Mouse (Mus musculus) midbrain, postnatal 0 days (tissue): Measurements from ENCODE around the gene Calcrl. TPM values are rescaled to one million over a fixed set of nuclear protein-coding genes. Genes with fewer than 3 reads are reported as not detected.
A peak's percentile ranks its signal among the peaks of the same experiment; 100 is the strongest.

Experiments
- ATAC-seq: fragments of 200-750 bp; cut with Nextera tagmentation; 2 replicates; pipeline ENCODE4 v1.8.0; 2017; ENCODE audit warnings: moderate number of reproducible peaks, mild to moderate bottlenecking, moderate TSS enrichment, moderate library complexity; ENCODE audit not compliant: low FRiP score
- DNase-seq: peaks from one replicate; pipeline ENCODE4 v3.0.0-alpha.2; 2015; ENCODE audit warnings: low spot score
- H3K27ac ChIP-seq: fragments of 300-500 bp; sonication (generic); 2 replicates; pipeline ENCODE4 v1.5.1; 2014; ENCODE audit warnings: low read depth, mild to moderate bottlenecking, low read length, mixed read lengths
- H3K27me3 ChIP-seq: fragments of 300-500 bp; sonication (generic); 2 replicates; pipeline ENCODE4 v1.6.1; 2014; ENCODE audit warnings: low read length, control low read depth, mixed read lengths; ENCODE audit not compliant: insufficient read depth
- H3K36me3 ChIP-seq: fragments of 300-500 bp; sonication (generic); 2 replicates; pipeline ENCODE4 v1.6.1; 2014; ENCODE audit warnings: low read length, control low read depth, mixed read lengths; ENCODE audit not compliant: insufficient read depth
- H3K4me1 ChIP-seq: fragments of 300-500 bp; sonication (generic); 2 replicates; pipeline ENCODE4 v1.6.1; 2014; ENCODE audit warnings: mild to moderate bottlenecking, control low read depth, antibody characterized with exemption, low read length, mixed read lengths; ENCODE audit not compliant: insufficient read depth
- H3K4me2 ChIP-seq: fragments of 300-500 bp; sonication (generic); 2 replicates; pipeline ENCODE4 v1.6.1; 2014; ENCODE audit warnings: low read depth, mild to moderate bottlenecking, low read length, mixed read lengths; ENCODE audit not compliant: poor library complexity, severe bottlenecking
- H3K4me3 ChIP-seq: fragments of 300-500 bp; sonication (generic); 2 replicates; pipeline ENCODE4 v1.5.1; 2014; ENCODE audit warnings: low read depth, mild to moderate bottlenecking, low read length, moderate library complexity
- H3K9ac ChIP-seq: fragments of 300-500 bp; sonication (generic); replicated peaks from 2 replicates; pipeline ENCODE4 v1.6.1; 2014; ENCODE audit warnings: mild to moderate bottlenecking, low read length, moderate library complexity, mixed read lengths; ENCODE audit not compliant: poor library complexity, severe bottlenecking
- H3K9me3 ChIP-seq: fragments of 300-500 bp; sonication (generic); 2 replicates; pipeline ENCODE4 v1.6.1; 2016; ENCODE audit warnings: low read length, control low read depth
- CTCF ChIP-seq: IDR thresholded peaks from 2 replicates; pipeline ENCODE4 v1.5.1; 2016; ENCODE audit warnings: antibody characterized with exemption, mild to moderate bottlenecking
- WGBS: fragments of 180-500 bp; shearing (Covaris S2); extraction: QIAGEN DNeasy Blood & Tissue Kit; methylation state at CpG from one replicate; pipeline ENCODE4 v1.1.7; 2014; 5-methylcytosine and 5-hydroxymethylcytosine counted together
- polyA plus RNA-seq: library from polyadenylated mRNA; unstranded; fragments of >200 nt; fragmentation: Nextera tagmentation; extraction: Ambion mirVana; gene quantifications from 2 replicates; pipeline ENCODE4 v1.2.1, GENCODE M21; 2015
- total RNA-seq: library from RNA; depleted of rRNA; stranded (reverse); fragments of >200 nt; gene quantifications from 2 replicates; pipeline ENCODE4 v1.2.3, GENCODE M21; 2014

Calcrl gene
- total and polyA plus RNA-seq, 2 experiments from 2014 or later: 6.0 to 19.5 TPM

DNA sequence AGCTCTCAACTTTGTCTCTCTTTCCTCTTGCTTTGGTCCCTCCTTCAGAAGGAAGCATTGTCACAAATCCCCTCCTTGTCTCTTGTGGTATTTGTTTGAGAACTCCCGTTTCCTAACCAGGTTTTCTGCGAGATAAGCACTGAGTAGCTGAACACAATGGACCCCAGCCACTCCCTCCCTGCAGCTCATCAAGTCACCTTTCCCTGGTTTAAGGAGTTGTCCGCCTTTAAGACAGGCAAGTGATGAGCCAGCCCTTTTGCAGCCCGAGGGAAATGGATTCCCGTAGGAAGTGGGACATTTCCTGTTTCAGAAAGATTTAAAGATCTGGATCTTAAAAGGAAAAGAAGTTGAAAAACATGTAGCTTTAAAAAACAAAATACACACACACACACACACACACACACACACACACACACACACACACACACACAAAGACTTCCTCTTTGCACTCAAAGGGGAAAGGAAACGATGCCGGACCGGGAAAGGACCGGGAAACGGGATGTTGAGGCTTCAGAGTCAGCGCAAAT lies 34.5 kb upstream of the Calcrl start:
- no peak for TF ChIP-seq CTCF
- Histone ChIP-seq H3K4me3 (no peak overlapping the region), H3K9me3 (no peaks in the 10 kb centered on the region), H3K36me3 (no peaks in the 10 kb centered on the region), H3K27me3 (no peaks in the 10 kb centered on the region), H3K27ac (no peak overlapping the region), H3K9ac (no peak overlapping the region), H3K4me1 (no peaks in the 10 kb centered on the region), H3K4me2 (no peak overlapping the region)
- no peak for DNase-seq
- ATAC-seq: no peak
- WGBS: 66% methylated on average over 11 of the region's 11 CpGs

GRCm38 (mm10) chr2:84457221-84457620 lies 32.0 kb upstream of the Calcrl start:
- TF ChIP-seq CTCF: no peak
- no peaks in the 10 kb centered on the region for H3K9me3 ChIP-seq
- H3K27ac ChIP-seq: no peak overlapping the region
- no peak overlapping the region for H3K9ac ChIP-seq
- H3K27me3 ChIP-seq: no peaks in the 10 kb centered on the region
- no peak overlapping the region for H3K4me2 ChIP-seq
- DNase-seq: no peak
- H3K4me1 ChIP-seq: no peaks in the 10 kb centered on the region
- 84% methylated on average over 6 of the region's 6 CpGs for WGBS
- H3K4me3 ChIP-seq: no peak overlapping the region
- no peak for ATAC-seq
- H3K36me3 ChIP-seq: no peaks in the 10 kb centered on the region

- no peaks in the 10 kb centered on the region for H3K4me1 ChIP-seq
- 0 out of 2 replicates have a peak, but pooled peaks have one; percentile 50 for ATAC-seq
- H3K4me3 ChIP-seq: no peak overlapping the region
- peak; percentile 93 for DNase-seq
- 12% methylated on average over 4 of the region's 5 CpGs for WGBS
- no peak overlapping the region for H3K9ac ChIP-seq
- H3K36me3 ChIP-seq: no peaks in the 10 kb centered on the region
- no peaks in the 10 kb centered on the region for H3K27me3 ChIP-seq
- H3K4me2 ChIP-seq: no peak overlapping the region
- no peak overlapping the region for H3K27ac ChIP-seq
- peak; percentile 91 for TF ChIP-seq CTCF
- H3K9me3 ChIP-seq: no peaks in the 10 kb centered on the region
Measured at GRCm38 (mm10) chr2:84455236-84455799, 30.1 kb upstream of the Calcrl start.

- WGBS: 54% methylated on average over 9 of the region's 10 CpGs
- no peaks in the 10 kb centered on the region for H3K9me3 ChIP-seq
- H3K27me3 ChIP-seq: no peaks in the 10 kb centered on the region
- H3K4me1 ChIP-seq: no peaks in the 10 kb centered on the region
- H3K4me2 ChIP-seq: no peak overlapping the region
- H3K9ac ChIP-seq: no peak overlapping the region
- no peak overlapping the region for H3K4me3 ChIP-seq
- no peak overlapping the region for H3K27ac ChIP-seq
- DNase-seq: no peak
- 0 out of 2 replicates have a peak, but pooled peaks have one; percentile 50 for ATAC-seq
- H3K36me3 ChIP-seq: no peaks in the 10 kb centered on the region
- no peak for TF ChIP-seq CTCF
Measured at GRCm38 (mm10) chr2:84454551-84455235, 29.5 kb upstream of the Calcrl start.

GRCm38 (mm10) chr2:84454051-84454450 lies 28.8 kb upstream of the Calcrl start:
- no peaks in the 10 kb centered on the region for H3K4me1 ChIP-seq
- ATAC-seq (0 out of 2 replicates have a peak, but pooled peaks have one; percentile 58), DNase-seq (peak; percentile 79)
- H3K9me3 ChIP-seq: no peaks in the 10 kb centered on the region
- H3K27me3 ChIP-seq: no peaks in the 10 kb centered on the region
- 12% methylated on average over 5 of the region's 5 CpGs for WGBS
- TF ChIP-seq CTCF: peak; percentile 85
- H3K36me3 ChIP-seq: no peaks in the 10 kb centered on the region
- no peak overlapping the region for H3K27ac ChIP-seq
- H3K4me3 ChIP-seq: no peak overlapping the region
- no peak overlapping the region for H3K9ac ChIP-seq
- no peak overlapping the region for H3K4me2 ChIP-seq

GRCm38 (mm10) chr2:84445499-84445898 lies 20.3 kb upstream of the Calcrl start:
- 72% methylated on average over 1 of the region's 1 CpGs for WGBS
- H3K9me3 ChIP-seq: no peaks in the 10 kb centered on the region
- ATAC-seq (no peak), DNase-seq (no peak)
- TF ChIP-seq CTCF: no peak
- no peaks in the 10 kb centered on the region for H3K36me3 ChIP-seq
- no peak overlapping the region for H3K27ac ChIP-seq
- H3K27me3 ChIP-seq: no peaks in the 10 kb centered on the region
- H3K4me3 ChIP-seq: no peak overlapping the region
- H3K4me1 ChIP-seq: no peaks in the 10 kb centered on the region
- H3K4me2 ChIP-seq: no peak overlapping the region
- H3K9ac ChIP-seq: no peak overlapping the region
